Mouse (Mus musculus) lung, postnatal 0 days (tissue): Measurements from ENCODE around the gene Gtf2ird1.

Experiments
- CTCF ChIP-seq: IDR thresholded peaks from 2 replicates; pipeline ENCODE4 v1.5.1; 2016; ENCODE audit warnings: antibody characterized with exemption, mild to moderate bottlenecking
- EP300 ChIP-seq: IDR thresholded peaks from 2 replicates; pipeline ENCODE4 v1.6.1; 2016; ENCODE audit warnings: antibody characterized with exemption, mild to moderate bottlenecking, control low read depth

- no peak for TF ChIP-seq EP300
- TF ChIP-seq CTCF: peak; percentile 28; the same call in 1 of the 2 replicates
These were observed 113.9 kb downstream of the Gtf2ird1 start for GRCm38 (mm10) chr5:134342503-134343205.
